Mouse (Mus musculus): ENCODE measurements at regions not wholly inside any gene's neighbourhood (a gene's known extent, or its start where the extent isn't known, plus 50 kb on each side); places are given as distances from the start of the nearest gene placed in this dataset.

DNA sequence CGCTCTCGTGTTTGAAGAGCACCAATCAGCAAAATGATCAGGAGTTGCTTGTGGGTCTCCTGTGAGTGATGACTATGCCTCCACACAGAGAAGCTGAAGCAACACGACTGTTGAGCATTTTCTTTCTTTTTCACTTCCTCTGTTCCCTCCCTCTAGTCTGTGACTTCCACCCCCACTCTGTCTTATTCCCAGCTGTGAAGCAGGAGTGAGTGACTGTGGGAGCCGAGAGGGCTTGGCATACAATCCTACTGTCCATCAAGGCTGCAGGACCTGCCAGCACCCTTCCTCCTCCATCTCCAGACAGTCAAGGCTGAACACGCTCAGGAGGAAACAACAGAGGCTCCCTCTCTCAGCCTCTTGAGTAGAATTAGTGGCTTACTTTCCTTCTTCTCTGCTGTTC lies 401.3 kb downstream of the Plcl1 start:
- DNase-seq, result no peak

DNA sequence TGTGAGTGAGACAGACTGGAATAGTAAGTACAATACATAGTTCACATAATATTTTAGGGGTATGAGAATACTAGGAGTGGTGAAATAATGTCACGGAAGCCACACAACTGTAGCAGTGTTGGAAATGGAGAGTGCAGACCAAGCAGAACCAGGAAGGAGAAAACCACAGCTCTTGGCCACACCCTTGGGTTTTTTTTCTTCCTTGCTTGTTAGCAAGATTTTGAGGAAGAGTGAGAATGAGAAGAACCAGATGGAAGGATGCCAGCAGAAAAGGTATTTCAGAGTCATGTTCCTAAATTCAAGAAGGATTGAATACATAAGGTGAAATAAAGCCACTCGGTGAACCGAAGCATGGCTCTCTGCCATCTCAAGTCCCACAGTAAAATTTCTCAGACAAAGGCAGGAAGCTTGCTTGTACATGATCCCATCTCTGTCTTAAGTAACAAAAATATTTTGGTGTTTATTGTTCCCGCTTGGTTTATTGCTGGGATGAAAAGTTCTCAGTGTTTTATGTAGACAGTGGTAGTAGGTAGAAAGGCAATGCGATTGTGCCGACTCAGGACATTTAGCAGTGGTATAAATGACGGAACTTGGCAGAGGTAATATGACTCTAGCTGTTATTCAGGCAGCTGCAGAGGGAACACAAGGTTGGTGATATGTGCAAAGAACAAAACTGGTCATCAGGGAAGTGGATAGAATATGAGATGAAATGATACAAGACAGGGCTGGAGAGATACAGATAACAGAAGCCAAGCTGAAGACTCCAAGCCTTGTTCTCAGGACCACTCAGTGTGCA lies 403.2 kb downstream of the Plcl1 start:
- DNase-seq, result no peak

DNA sequence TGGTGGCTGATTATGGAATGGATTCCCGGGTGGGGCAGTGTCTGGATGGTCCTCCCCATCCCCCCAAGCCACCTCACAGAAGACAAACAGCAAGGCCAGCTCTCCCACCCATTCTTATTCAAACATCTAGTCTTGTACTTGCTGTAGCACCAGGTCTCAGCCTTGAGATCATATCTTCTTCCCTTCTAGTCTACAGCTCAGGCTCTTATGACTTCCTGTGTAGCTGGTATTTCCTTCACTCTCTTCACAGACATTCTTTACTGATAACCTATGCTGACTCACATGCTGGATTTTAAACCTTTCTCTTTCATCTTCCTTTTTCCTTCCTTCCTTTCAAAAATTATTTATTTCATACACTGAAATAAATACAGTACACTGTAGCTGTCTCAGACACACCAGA lies 406.8 kb downstream of the Plcl1 start:
- no peak for DNase-seq

- no peak for DNase-seq
Observed at GRCm38 (mm10) chr1:55820866-55821500, 415.3 kb downstream of the Plcl1 start.

- no peak for DNase-seq
Observed at GRCm38 (mm10) chr1:55822599-55822998, 416.9 kb downstream of the Plcl1 start.

GRCm38 (mm10) chr1:55827191-55827590 lies 421.5 kb downstream of the Plcl1 start:
- DNase-seq, result no peak

- DNase-seq, result no peak
Observed at GRCm38 (mm10) chr1:55835281-55835680, 429.6 kb downstream of the Plcl1 start.

DNA sequence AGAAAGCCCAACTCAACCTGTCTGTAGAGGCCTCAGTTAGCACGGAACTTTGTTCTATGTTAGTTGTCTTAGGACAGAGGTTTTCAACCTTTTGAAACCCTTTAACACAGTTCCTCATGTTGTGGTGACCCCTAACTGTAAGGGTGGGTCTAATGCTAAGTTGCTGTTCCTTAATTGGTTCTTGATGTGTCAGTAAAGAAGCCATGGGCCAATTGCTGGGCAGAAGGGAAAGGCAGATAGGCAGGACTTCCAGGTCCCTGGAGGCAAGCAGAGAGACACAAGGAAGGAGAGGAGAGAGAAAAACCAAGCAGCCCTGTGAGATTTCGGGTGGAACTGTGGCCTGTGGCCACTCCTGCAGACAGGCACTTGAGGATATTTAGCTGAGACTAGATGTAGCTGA lies 431.0 kb downstream of the Plcl1 start:
- no peak for DNase-seq

GRCm38 (mm10) chr1:55837366-55837765 lies 431.6 kb downstream of the Plcl1 start:
- no peak for DNase-seq

DNA sequence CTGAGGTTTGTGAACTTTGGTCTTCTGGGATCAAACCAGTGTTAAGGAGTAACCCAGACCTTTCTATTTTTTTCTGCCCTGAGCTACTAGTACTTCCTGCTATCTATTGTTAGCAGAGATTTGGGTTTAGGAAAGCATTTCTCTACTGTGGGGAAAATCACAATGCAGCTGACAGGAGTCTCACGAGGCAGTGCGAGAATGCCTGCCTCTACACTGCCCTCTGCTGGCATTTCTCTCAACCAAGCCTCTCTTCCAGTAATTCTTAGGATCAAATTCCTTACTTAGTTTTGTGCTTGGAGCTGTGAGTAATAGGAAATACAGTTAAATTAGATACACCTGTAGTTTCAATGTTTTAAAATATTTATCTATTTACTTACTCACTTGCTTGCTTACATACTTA lies 432.4 kb downstream of the Plcl1 start:
- peak; percentile 2 for DNase-seq

- DNase-seq, result no peak
Observed at GRCm38 (mm10) chr1:55848806-55849205, 443.1 kb downstream of the Plcl1 start.

DNA sequence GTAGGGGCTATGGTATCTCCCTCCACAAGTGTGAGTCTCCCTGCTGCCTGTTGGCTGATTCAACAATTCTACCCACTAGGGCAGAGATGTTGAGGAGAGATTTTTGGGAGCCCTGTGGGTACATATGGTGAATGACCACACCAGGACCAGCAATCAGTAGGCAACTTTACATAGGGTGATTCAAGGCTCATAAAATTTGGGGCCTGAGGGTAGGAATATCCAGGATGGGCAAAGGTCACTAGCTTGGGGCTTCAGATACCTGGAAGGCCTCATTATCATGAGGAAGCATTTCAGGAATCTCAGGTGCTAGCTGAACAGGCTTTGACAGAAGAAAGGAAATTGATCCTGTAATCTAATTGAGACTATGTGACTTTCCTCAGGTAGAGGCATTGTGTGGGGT lies 446.6 kb downstream of the Plcl1 start:
- no peak for DNase-seq

GRCm38 (mm10) chr1:55859113-55859512 lies 453.4 kb downstream of the Plcl1 start:
- no peak for DNase-seq

DNA sequence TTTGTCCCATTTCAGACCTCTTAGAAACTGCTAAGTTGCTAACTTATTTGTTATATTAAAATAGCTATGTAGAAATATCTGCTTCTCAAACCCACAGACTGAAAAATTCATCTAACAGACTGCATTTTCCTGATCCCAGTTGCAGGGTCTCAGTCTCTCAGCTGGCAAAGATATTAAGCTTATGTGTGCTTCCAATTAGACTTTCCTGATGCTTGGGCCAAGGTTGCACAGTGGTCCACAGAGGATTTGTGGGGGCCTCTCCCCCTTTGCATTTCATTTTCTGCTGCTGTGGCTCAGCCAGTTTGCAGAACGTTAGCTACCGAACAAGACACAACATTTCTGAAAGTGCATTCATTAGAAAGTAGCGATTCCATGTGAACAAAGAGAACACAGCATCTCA lies 457.4 kb downstream of the Plcl1 start:
- DNase-seq, result no peak

DNA sequence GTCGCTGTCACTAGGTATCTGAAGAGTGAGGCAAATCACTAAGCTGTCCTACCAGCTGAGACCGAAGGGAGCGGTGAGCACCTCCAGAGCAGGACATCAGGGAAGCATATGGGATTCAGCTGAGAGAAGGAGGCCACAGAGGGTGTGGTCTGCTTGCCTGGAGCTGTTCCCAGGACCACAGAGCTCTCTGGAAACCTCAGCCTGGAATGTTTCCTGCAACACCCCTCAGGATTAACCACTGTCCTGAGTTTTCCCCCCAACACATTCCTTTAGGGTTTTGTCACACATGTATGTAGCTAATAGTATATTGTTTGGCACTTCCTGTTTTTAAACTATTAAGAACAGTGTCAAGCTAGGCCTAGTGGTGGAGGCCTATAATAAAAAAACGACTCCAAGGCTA lies 459.6 kb downstream of the Plcl1 start:
- DNase-seq, result no peak

DNA sequence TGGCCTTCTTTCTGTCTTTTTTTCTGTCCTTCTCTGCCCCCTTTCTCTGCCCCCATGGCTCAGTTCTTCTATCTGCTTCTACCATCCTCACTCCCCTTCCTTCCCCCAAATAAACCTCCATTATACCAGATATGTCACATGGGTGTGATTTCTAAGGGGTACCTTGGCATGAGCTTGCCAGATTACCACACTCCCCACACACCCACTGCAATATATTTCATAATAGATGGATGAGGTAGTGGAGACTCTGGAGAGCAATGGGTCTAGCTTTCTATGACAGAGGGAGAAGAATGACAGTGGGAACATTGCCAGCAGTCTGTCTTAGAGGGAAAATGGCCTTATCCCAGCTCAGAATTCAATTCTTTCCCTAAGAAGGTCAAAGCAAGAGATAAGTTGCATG lies 461.0 kb downstream of the Plcl1 start:
- DNase-seq, result no peak

DNA sequence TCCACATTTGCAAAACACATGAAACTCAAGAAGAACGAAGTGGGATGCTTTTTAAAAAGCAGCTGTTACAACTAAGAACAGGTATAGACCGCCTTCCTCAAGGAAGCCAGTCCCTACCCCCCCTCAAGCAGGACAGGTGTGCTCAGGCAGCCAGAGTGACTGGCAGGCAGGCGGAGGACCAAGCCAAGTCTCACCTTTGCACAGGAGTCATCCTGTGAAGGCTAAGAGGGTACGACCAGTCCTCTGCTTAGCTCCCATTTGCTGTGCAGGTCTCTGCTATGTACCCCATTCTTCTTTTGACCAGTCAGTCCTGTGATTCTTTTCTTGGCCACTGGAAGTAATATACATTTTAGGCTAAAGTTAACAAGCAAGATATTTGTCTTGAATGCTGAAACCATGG lies 467.9 kb downstream of the Plcl1 start:
- no peak for DNase-seq

- peak; percentile 38 for DNase-seq
Observed at GRCm38 (mm10) chr1:55874143-55874867, 468.6 kb downstream of the Plcl1 start.

- DNase-seq, result no peak
Observed at GRCm38 (mm10) chr1:55874868-55875144, 469.1 kb downstream of the Plcl1 start.

DNA sequence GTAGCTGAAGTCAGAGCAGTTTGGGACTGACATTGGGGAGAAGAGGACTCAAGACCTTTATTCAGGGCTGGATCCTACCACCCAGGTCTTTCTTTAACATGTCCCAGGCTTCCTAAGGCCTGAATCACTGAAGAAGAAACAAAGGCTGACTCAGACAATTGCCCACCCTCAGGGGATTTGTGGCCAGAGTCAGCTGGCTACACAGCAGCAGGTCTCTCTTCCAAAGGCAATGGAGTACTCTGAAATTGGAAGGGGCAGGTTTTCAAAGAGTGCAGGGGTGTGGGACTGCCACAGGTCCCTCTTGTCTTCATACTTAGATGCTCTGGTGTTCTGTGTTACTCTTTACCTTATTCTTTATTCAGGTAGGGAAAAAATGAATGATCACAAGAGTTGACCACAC lies 478.9 kb downstream of the Plcl1 start:
- no peak for DNase-seq

DNA sequence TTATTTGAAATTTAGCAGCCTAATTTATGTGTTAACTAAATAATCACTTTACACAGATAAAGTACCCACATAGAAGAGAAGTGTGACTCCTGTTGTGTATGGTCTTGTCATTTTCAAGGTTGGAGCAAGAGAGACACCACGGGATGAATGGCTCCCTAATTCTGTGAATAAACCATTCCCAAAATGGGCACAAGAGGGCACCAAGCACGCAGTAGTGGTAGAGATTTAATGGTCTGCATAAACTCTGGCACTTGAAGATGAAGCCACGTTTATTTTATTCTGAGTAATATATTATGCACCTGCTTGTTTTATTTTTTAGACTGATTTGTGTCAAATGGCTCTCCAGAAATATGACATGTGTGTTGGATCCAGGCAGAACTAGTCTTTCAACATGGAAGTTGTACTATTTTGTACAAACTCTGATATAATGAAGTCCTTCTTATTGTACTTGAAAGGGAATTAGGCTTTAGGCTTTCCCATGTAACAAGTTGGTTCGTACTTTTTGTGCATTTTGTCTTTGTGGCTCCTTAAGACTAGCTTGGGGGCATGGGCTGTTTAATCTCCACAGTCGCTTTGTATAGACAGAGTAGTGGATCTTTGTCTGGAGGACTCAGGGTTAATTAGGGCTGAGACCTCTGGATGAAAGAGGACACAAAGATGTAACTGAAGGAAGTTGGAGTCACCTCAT lies 480.8 kb downstream of the Plcl1 start:
- no peak for DNase-seq

DNA sequence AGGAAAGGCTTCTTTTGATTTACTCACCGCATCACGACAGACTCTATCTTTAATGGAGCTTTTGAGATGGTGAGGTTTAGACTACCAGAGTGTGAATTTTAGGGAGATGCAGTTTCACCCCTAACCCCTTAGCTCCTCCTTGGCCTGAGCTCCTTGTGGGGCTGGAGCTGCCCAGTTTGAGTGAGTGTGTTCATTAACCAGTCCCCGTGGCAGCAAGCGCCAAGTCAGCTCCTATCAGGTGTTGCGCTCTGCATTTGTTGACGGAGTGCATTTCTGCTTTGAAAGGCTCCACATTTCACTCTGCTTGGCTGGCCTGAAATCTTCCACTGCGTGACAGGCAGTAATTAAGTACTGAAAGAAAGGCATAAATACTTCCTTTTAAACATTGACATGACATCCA lies 481.7 kb downstream of the Plcl1 start:
- no peak for DNase-seq

- DNase-seq, result no peak
Observed at GRCm38 (mm10) chr1:55888711-55889366, 483.1 kb downstream of the Plcl1 start.

Measured in cerebellum, adult 11-12 months (tissue).